Mouse (Mus musculus): ENCODE results near the gene Serp2. TPM values are rescaled to one million over a fixed set of nuclear protein-coding genes. Genes with fewer than 3 reads are reported as not detected.
A peak's percentile ranks its signal among the peaks of the same experiment; 100 is the strongest.

Gene Serp2
- polyA plus RNA-seq (2014; fragmentation: Nextera tagmentation; extraction: Ambion mirVana): 45.5 and 47.3 TPM in 2 replicates

- no peak for ATAC-seq (ENCODE audit: low FRiP score)
- peak within 1 kb of the TSS; percentile 40; the same call in 1 of the 2 replicates for H3K27ac ChIP-seq (ENCODE audit: low read depth, low read length)
- H3K4me2 ChIP-seq: peak within 1 kb of the TSS; percentile 93
- WGBS: 9% methylated on average over 17 of the region's 17 CpGs
- DNase-seq (ENCODE audit: low spot score, missing footprints): no peak
- peak within 1 kb of the TSS; percentile 86 for H3K9ac ChIP-seq (ENCODE audit: low read length)
- no peaks in the 10 kb centered on the region; the same call in 1 of the 2 replicates for H3K27me3 ChIP-seq (ENCODE audit: control insufficient read depth, insufficient read depth, low read length)
- peak within 1 kb of the TSS; percentile 71 for H3K4me3 ChIP-seq (ENCODE audit: low read depth, low read length)
- no peaks in the 10 kb centered on the region for H3K36me3 ChIP-seq (ENCODE audit: control insufficient read depth, insufficient read depth, low read length)
- peaks cover 7% of the 10 kb centered on the region; the same call in 1 of the 2 replicates for H3K4me1 ChIP-seq (ENCODE audit: control insufficient read depth, insufficient read depth, low read length)
- no peaks in the 10 kb centered on the region for H3K9me3 ChIP-seq (ENCODE audit: control insufficient read depth, low read length)
These were observed at the start of gene Serp2 for GRCm38 (mm10) chr14:76556852-76557208. TSS of gene Serp2 (minus strand) at chr14:76556889.

GRCm38 (mm10) chr14:76605931-76606534 lies 49.3 kb upstream of the Serp2 start:
- Histone ChIP-seq H3K4me3 (ENCODE audit: low read depth, low read length) (no peak overlapping the region), H3K36me3 (ENCODE audit: control insufficient read depth, insufficient read depth, low read length) (no peaks in the 10 kb centered on the region), H3K27ac (ENCODE audit: low read depth, low read length) (no peak overlapping the region), H3K9me3 (ENCODE audit: control insufficient read depth, low read length) (no peaks in the 10 kb centered on the region), H3K4me1 (ENCODE audit: control insufficient read depth, insufficient read depth, low read length) (no peaks in the 10 kb centered on the region), H3K27me3 (ENCODE audit: control insufficient read depth, insufficient read depth, low read length) (no peaks in the 10 kb centered on the region), H3K4me2 (no peak overlapping the region), H3K9ac (ENCODE audit: low read length) (no peak overlapping the region)
- WGBS: 73% methylated on average over 13 of the region's 13 CpGs
- ATAC-seq (ENCODE audit: low FRiP score): no peak
- no peak for DNase-seq (ENCODE audit: low spot score, missing footprints)

- Histone ChIP-seq H3K4me1 (ENCODE audit: control insufficient read depth, insufficient read depth, low read length) (no peaks in the 10 kb centered on the region), H3K9me3 (ENCODE audit: control insufficient read depth, low read length) (no peaks in the 10 kb centered on the region), H3K4me3 (ENCODE audit: low read depth, low read length) (no peak overlapping the region), H3K36me3 (ENCODE audit: control insufficient read depth, insufficient read depth, low read length) (no peaks in the 10 kb centered on the region), H3K27me3 (ENCODE audit: control insufficient read depth, insufficient read depth, low read length) (no peaks in the 10 kb centered on the region), H3K27ac (ENCODE audit: low read depth, low read length) (no peak overlapping the region), H3K9ac (ENCODE audit: low read length) (no peak overlapping the region), H3K4me2 (no peak overlapping the region)
- ATAC-seq (ENCODE audit: low FRiP score) (no peak), DNase-seq (ENCODE audit: low spot score, missing footprints) (no peak)
- WGBS: 84% methylated on average over 6 of the region's 6 CpGs
These were observed 47.3 kb upstream of the Serp2 start for GRCm38 (mm10) chr14:76604012-76604411.

DNA sequence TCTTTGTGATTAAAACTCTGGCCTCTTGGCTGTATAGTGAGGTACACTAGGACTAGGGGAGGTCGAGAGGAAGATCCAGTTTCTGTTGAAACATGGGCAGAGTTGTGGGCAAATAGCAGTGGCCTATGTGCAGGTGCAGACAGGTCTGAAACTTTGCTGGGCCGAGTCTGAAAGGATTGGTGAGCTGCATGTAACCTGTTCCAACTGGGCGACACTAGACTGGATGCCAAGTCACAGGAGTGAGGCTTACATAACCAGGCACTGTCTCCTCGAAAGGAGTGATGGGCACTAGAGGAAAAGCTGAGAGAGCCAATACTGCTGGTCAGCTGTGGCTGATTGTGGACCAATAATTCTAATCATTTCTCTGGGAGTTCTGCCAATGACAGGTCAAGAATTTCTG lies 45.0 kb upstream of the Serp2 start:
- H3K4me1 ChIP-seq (ENCODE audit: control insufficient read depth, insufficient read depth, low read length): peaks cover 5% of the 10 kb centered on the region; the same call in 1 of the 2 replicates
- no peak overlapping the region for H3K9ac ChIP-seq (ENCODE audit: low read length)
- H3K27ac ChIP-seq (ENCODE audit: low read depth, low read length): no peak overlapping the region
- H3K4me3 ChIP-seq (ENCODE audit: low read depth, low read length): no peak overlapping the region
- H3K4me2 ChIP-seq: no peak overlapping the region
- 84% methylated on average over 4 of the region's 4 CpGs for WGBS
- no peaks in the 10 kb centered on the region for H3K9me3 ChIP-seq (ENCODE audit: control insufficient read depth, low read length)
- no peaks in the 10 kb centered on the region for H3K27me3 ChIP-seq (ENCODE audit: control insufficient read depth, insufficient read depth, low read length)
- ATAC-seq (ENCODE audit: low FRiP score): no peak
- no peaks in the 10 kb centered on the region for H3K36me3 ChIP-seq (ENCODE audit: control insufficient read depth, insufficient read depth, low read length)
- no peak for DNase-seq (ENCODE audit: low spot score, missing footprints)

- H3K4me2 ChIP-seq: no peak overlapping the region
- peaks cover 5% of the 10 kb centered on the region; the same call in 1 of the 2 replicates for H3K4me1 ChIP-seq (ENCODE audit: control insufficient read depth, insufficient read depth, low read length)
- no peak overlapping the region for H3K4me3 ChIP-seq (ENCODE audit: low read depth, low read length)
- no peaks in the 10 kb centered on the region for H3K36me3 ChIP-seq (ENCODE audit: control insufficient read depth, insufficient read depth, low read length)
- ATAC-seq (ENCODE audit: low FRiP score) (no peak), DNase-seq (ENCODE audit: low spot score, missing footprints) (no peak)
- 82% methylated on average over 3 of the region's 3 CpGs for WGBS
- no peaks in the 10 kb centered on the region for H3K27me3 ChIP-seq (ENCODE audit: control insufficient read depth, insufficient read depth, low read length)
- H3K27ac ChIP-seq (ENCODE audit: low read depth, low read length): no peak overlapping the region
- no peak overlapping the region for H3K9ac ChIP-seq (ENCODE audit: low read length)
- no peaks in the 10 kb centered on the region for H3K9me3 ChIP-seq (ENCODE audit: control insufficient read depth, low read length)
These were observed 43.7 kb upstream of the Serp2 start for GRCm38 (mm10) chr14:76600391-76600790.

DNA sequence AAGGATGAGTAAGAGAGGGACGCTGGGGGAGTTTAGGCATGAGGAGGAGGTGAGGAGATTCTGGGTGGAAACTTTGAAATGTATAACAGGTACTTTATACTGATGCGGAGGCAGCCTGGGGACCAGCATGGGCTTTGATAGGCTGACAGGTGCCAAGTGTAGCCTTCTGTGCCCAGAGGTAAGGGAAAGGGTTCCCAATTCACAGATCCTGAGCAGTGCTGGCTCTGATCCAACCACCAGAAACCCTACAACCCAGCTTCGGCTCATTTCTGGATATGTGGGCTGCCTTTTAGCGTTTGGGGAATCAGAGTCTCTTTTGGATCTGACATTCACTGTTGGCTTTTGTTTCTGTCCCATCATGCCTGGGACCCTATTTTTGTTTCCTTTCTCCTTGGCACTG lies 43.0 kb upstream of the Serp2 start:
- H3K9me3 ChIP-seq (ENCODE audit: control insufficient read depth, low read length): no peaks in the 10 kb centered on the region
- no peak overlapping the region for H3K4me2 ChIP-seq
- DNase-seq (ENCODE audit: low spot score, missing footprints): no peak
- H3K27me3 ChIP-seq (ENCODE audit: control insufficient read depth, insufficient read depth, low read length): no peaks in the 10 kb centered on the region
- no peaks in the 10 kb centered on the region for H3K36me3 ChIP-seq (ENCODE audit: control insufficient read depth, insufficient read depth, low read length)
- H3K4me1 ChIP-seq (ENCODE audit: control insufficient read depth, insufficient read depth, low read length): peaks cover 5% of the 10 kb centered on the region; the same call in 1 of the 2 replicates
- ATAC-seq (ENCODE audit: low FRiP score): no peak
- no peak overlapping the region for H3K27ac ChIP-seq (ENCODE audit: low read depth, low read length)
- WGBS: 49% methylated on average over 4 of the region's 4 CpGs
- H3K9ac ChIP-seq (ENCODE audit: low read length): no peak overlapping the region
- H3K4me3 ChIP-seq (ENCODE audit: low read depth, low read length): no peak overlapping the region

DNA sequence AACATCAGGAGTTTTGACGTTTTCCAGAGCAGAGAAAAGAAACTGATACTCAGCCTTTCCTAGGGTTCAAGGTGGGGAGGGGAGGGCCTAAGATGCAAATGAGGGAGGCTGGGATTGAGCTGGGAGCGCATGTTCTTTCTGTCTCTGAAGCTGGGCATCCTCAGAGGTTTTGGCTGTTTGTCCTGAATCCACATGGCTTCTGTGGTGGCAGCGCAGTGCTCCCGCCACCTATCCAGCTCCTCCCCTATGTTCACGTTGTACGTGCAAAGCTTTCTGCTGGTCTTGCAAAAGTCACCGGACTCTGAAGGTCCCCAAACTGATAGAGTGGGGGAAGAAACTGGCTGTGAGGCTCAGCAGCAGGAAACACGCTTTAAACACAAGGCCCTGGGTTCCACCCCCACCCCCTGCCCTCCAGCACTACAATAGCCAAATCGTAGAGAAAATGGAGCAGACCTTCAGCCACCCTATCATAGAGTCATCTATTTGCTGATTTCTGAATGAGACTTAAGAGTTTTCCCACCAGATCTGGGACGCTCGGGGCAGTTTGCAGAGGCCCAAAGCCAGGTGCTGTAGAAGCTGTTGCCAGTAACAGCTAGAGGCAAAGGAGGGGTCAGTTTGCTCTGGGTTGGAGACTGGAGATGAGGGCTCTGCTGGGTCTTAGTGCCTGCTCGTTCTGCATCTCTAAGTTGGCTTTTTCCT lies 42.0 kb upstream of the Serp2 start:
- Histone ChIP-seq H3K4me1 (ENCODE audit: control insufficient read depth, insufficient read depth, low read length) (peaks cover 5% of the 10 kb centered on the region; the same call in 1 of the 2 replicates), H3K9ac (ENCODE audit: low read length) (peak overlapping the region; percentile 46; the same call in 1 of the 2 replicates), H3K36me3 (ENCODE audit: control insufficient read depth, insufficient read depth, low read length) (no peaks in the 10 kb centered on the region), H3K27ac (ENCODE audit: low read depth, low read length) (no peak overlapping the region), H3K27me3 (ENCODE audit: control insufficient read depth, insufficient read depth, low read length) (no peaks in the 10 kb centered on the region), H3K4me2 (peak overlapping the region; percentile 49), H3K4me3 (ENCODE audit: low read depth, low read length) (peak overlapping the region; percentile 17; the same call in 1 of the 2 replicates), H3K9me3 (ENCODE audit: control insufficient read depth, low read length) (no peaks in the 10 kb centered on the region)
- ATAC-seq (ENCODE audit: low FRiP score) (peak; percentile 87), DNase-seq (ENCODE audit: low spot score, missing footprints) (peak; percentile 93)
- 3% methylated on average over 12 of the region's 12 CpGs for WGBS

- DNase-seq (ENCODE audit: low spot score, missing footprints) (no peak), ATAC-seq (ENCODE audit: low FRiP score) (0 out of 2 replicates have a peak, but pooled peaks have one; percentile 28)
- Histone ChIP-seq H3K4me3 (ENCODE audit: low read depth, low read length) (no peak overlapping the region), H3K9me3 (ENCODE audit: control insufficient read depth, low read length) (no peaks in the 10 kb centered on the region), H3K27ac (ENCODE audit: low read depth, low read length) (no peak overlapping the region), H3K27me3 (ENCODE audit: control insufficient read depth, insufficient read depth, low read length) (no peaks in the 10 kb centered on the region), H3K4me1 (ENCODE audit: control insufficient read depth, insufficient read depth, low read length) (peaks cover 5% of the 10 kb centered on the region; the same call in 1 of the 2 replicates), H3K9ac (ENCODE audit: low read length) (no peak overlapping the region), H3K36me3 (ENCODE audit: control insufficient read depth, insufficient read depth, low read length) (no peaks in the 10 kb centered on the region), H3K4me2 (no peak overlapping the region)
These were observed 41.1 kb upstream of the Serp2 start for GRCm38 (mm10) chr14:76597751-76598150.

Data from midbrain, embryonic 11.5 days (tissue).